Mouse (Mus musculus): Measurements from ENCODE around the gene Tas2r119. TPM values are rescaled to one million over a fixed set of nuclear protein-coding genes. Genes with fewer than 3 reads are reported as not detected.

Tas2r119 gene
- total RNA-seq (2021) (not detected), polyA plus RNA-seq (2012; rRNA removed) (not detected in 2 replicates)
- long read RNA-seq: 0 reads

DNA sequence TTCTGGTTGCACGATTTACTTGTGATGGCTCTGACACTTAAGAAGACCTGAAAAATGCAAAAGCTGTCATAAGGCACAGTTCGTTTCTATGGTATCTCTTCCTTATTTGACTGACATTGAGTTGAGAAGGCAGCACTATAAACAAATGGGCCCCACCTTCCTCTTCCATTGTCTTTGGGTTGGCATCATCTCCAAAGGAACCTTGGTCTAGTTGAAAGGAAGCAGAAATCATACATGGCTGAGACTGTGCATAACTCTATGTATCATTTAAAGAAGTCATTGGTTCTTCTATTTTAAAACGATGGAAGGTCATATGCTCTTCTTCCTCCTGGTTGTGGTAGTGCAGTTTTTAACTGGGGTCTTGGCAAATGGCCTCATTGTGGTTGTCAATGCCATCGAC is at the start of gene Tas2r119:
Gene Tas2r119 (plus strand): TSS at position 301 of the 400 bp plus-strand sequence.
- no peak within 1 kb of the TSS for H3K4me3 ChIP-seq
- no peaks in the 10 kb centered on the region for H3K36me3 ChIP-seq (ENCODE audit: control insufficient read depth, insufficient read depth, low read length)
- H3K9ac ChIP-seq (ENCODE audit: low read depth, low read length): no peak within 1 kb of the TSS
- TF ChIP-seq POLR2A (IDR thresholded peaks at IDR 0.05; ENCODE audit: insufficient read depth, low read depth, low read length) (no peak), EP300 (IDR thresholded peaks at IDR 0.05; ENCODE audit: insufficient read depth, low read depth, low read length) (no peak), CTCF (IDR thresholded peaks at IDR 0.05) (no peak)
- WGBS: 76% methylated on average over 4 of the region's 4 CpGs
- no peaks in the 10 kb centered on the region for H3K4me1 ChIP-seq (ENCODE audit: control insufficient read depth, insufficient read depth, low read length)
- DNase-seq: no peak
- intact Hi-C loops (cut with DNase I): no loop called here
- no peak within 1 kb of the TSS for H3K27ac ChIP-seq
- H3K27me3 ChIP-seq (ENCODE audit: control insufficient read depth, insufficient read depth, low read length): no peaks in the 10 kb centered on the region
- H3K79me2 ChIP-seq (replicated peaks; ENCODE audit: control insufficient read depth, insufficient read depth, low read length): no peaks in the 10 kb centered on the region

DNA sequence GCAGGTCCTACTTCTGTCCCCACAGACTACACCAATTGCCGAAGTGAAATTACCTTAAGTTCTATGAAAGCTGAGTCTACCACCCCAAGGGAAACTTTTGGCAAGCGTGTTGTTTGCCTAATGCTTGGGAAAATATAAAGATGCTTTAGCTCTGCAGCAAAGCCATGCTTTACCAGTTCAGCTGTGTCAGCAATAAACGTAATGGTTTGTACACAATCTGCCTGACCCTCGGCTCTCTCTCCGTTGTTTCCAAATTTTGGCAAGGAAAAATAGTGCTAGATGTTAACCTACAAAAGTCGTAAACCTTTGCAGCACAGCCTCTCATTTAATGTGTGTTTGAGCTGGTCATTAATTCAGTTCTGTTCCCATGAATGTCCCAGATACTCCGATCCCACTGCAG is 44.8 kb upstream of the Tas2r119 start:
- H3K79me2 ChIP-seq (replicated peaks; ENCODE audit: control insufficient read depth, insufficient read depth, low read length): no peaks in the 10 kb centered on the region
- no peak overlapping the region for H3K27ac ChIP-seq
- 72% methylated on average over 7 of the region's 7 CpGs for WGBS
- intact Hi-C loops (cut with DNase I): no loop called here
- H3K4me1 ChIP-seq (ENCODE audit: control insufficient read depth, insufficient read depth, low read length): no peaks in the 10 kb centered on the region
- H3K27me3 ChIP-seq (ENCODE audit: control insufficient read depth, insufficient read depth, low read length): no peaks in the 10 kb centered on the region
- no peaks in the 10 kb centered on the region for H3K36me3 ChIP-seq (ENCODE audit: control insufficient read depth, insufficient read depth, low read length)
- DNase-seq: no peak
- no peak overlapping the region for H3K4me3 ChIP-seq
- no peak for TF ChIP-seq CTCF (IDR thresholded peaks at IDR 0.05)
- TF ChIP-seq POLR2A (IDR thresholded peaks at IDR 0.05; ENCODE audit: insufficient read depth, low read depth, low read length): no peak
- TF ChIP-seq EP300 (IDR thresholded peaks at IDR 0.05; ENCODE audit: insufficient read depth, low read depth, low read length): no peak
- no peak overlapping the region for H3K9ac ChIP-seq (ENCODE audit: low read depth, low read length)

- Histone ChIP-seq H3K36me3 (ENCODE audit: control insufficient read depth, insufficient read depth, low read length) (no peaks in the 10 kb centered on the region), H3K27me3 (ENCODE audit: control insufficient read depth, insufficient read depth, low read length) (no peaks in the 10 kb centered on the region), H3K4me1 (ENCODE audit: control insufficient read depth, insufficient read depth, low read length) (no peaks in the 10 kb centered on the region), H3K79me2 (replicated peaks; ENCODE audit: control insufficient read depth, insufficient read depth, low read length) (no peaks in the 10 kb centered on the region), H3K9ac (ENCODE audit: low read depth, low read length) (no peak overlapping the region), H3K4me3 (no peak overlapping the region), H3K27ac (no peak overlapping the region)
- intact Hi-C loops (cut with DNase I): no loop called here
- no peak for DNase-seq
- TF ChIP-seq POLR2A (IDR thresholded peaks at IDR 0.05; ENCODE audit: insufficient read depth, low read depth, low read length) (no peak), EP300 (IDR thresholded peaks at IDR 0.05; ENCODE audit: insufficient read depth, low read depth, low read length) (no peak), CTCF (IDR thresholded peaks at IDR 0.05) (no peak)
These were observed 35.4 kb upstream of the Tas2r119 start for GRCm38 (mm10) chr15:32141657-32142056.

- no peaks in the 10 kb centered on the region for H3K36me3 ChIP-seq (ENCODE audit: control insufficient read depth, insufficient read depth, low read length)
- no peaks in the 10 kb centered on the region for H3K27me3 ChIP-seq (ENCODE audit: control insufficient read depth, insufficient read depth, low read length)
- TF ChIP-seq EP300 (IDR thresholded peaks at IDR 0.05; ENCODE audit: insufficient read depth, low read depth, low read length) (no peak), CTCF (IDR thresholded peaks at IDR 0.05) (no peak), POLR2A (IDR thresholded peaks at IDR 0.05; ENCODE audit: insufficient read depth, low read depth, low read length) (no peak)
- H3K79me2 ChIP-seq (replicated peaks; ENCODE audit: control insufficient read depth, insufficient read depth, low read length): no peaks in the 10 kb centered on the region
- no peak overlapping the region for H3K27ac ChIP-seq
- 37% methylated on average over 3 of the region's 3 CpGs for WGBS
- H3K4me1 ChIP-seq (ENCODE audit: control insufficient read depth, insufficient read depth, low read length): no peaks in the 10 kb centered on the region
- no peak overlapping the region for H3K4me3 ChIP-seq
- H3K9ac ChIP-seq (ENCODE audit: low read depth, low read length): no peak overlapping the region
- intact Hi-C loops (cut with DNase I): no loop called here
- no peak for DNase-seq
These were observed 32.8 kb upstream of the Tas2r119 start for GRCm38 (mm10) chr15:32144269-32144668.

- H3K27me3 ChIP-seq (ENCODE audit: control insufficient read depth, insufficient read depth, low read length): no peaks in the 10 kb centered on the region
- intact Hi-C loops (cut with DNase I): no loop called here
- H3K9ac ChIP-seq (ENCODE audit: low read depth, low read length): no peak overlapping the region
- H3K36me3 ChIP-seq (ENCODE audit: control insufficient read depth, insufficient read depth, low read length): no peaks in the 10 kb centered on the region
- no peak for DNase-seq
- H3K79me2 ChIP-seq (replicated peaks; ENCODE audit: control insufficient read depth, insufficient read depth, low read length): no peaks in the 10 kb centered on the region
- no peak overlapping the region for H3K27ac ChIP-seq
- no peaks in the 10 kb centered on the region for H3K4me1 ChIP-seq (ENCODE audit: control insufficient read depth, insufficient read depth, low read length)
- TF ChIP-seq POLR2A (IDR thresholded peaks at IDR 0.05; ENCODE audit: insufficient read depth, low read depth, low read length) (no peak), EP300 (IDR thresholded peaks at IDR 0.05; ENCODE audit: insufficient read depth, low read depth, low read length) (no peak), CTCF (IDR thresholded peaks at IDR 0.05) (no peak)
- H3K4me3 ChIP-seq: no peak overlapping the region
- 88% methylated on average over 2 of the region's 2 CpGs for WGBS
These were observed 23.7 kb upstream of the Tas2r119 start for GRCm38 (mm10) chr15:32153404-32153803.

DNA sequence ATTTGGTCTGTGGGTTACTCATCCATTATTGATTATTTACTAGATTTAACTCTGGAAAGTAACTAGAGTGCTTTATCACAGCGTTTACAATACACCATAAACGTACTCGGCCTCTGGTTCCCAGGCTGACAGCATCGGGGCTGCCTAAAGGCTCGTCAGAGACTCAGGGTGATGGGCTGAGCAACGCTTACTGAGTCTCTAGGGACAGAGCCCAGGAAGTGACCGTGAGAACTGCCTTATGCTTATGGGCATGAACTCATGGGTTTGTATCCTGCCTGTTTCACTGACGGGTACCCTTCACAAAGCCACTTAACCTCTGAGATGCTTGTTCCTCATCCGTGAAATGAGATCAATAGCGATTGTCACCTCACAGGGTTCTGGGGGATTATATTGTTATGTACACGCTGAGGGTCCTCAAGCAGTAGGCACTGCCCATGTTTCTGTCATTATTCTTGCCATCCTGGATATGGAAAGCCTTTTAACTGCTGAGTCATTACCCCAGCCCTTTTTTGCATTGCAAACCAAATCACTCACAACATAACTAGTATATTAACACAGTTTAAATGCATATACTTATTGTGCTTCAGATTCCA is 23.1 kb upstream of the Tas2r119 start:
- intact Hi-C loops (cut with DNase I): loop anchor here (2.0 kb wide), 1 partner anchor 15 kb away; no protein-coding TSS in a partner anchor
- no peaks in the 10 kb centered on the region for H3K27me3 ChIP-seq (ENCODE audit: control insufficient read depth, insufficient read depth, low read length)
- no peak overlapping the region for H3K27ac ChIP-seq
- 74% methylated on average over 11 of the region's 11 CpGs for WGBS
- no peak for DNase-seq
- no peaks in the 10 kb centered on the region for H3K36me3 ChIP-seq (ENCODE audit: control insufficient read depth, insufficient read depth, low read length)
- H3K4me1 ChIP-seq (ENCODE audit: control insufficient read depth, insufficient read depth, low read length): no peaks in the 10 kb centered on the region
- no peaks in the 10 kb centered on the region for H3K79me2 ChIP-seq (replicated peaks; ENCODE audit: control insufficient read depth, insufficient read depth, low read length)
- no peak overlapping the region for H3K4me3 ChIP-seq
- no peak overlapping the region for H3K9ac ChIP-seq (ENCODE audit: low read depth, low read length)
- TF ChIP-seq CTCF (IDR thresholded peaks at IDR 0.05) (no peak), EP300 (IDR thresholded peaks at IDR 0.05; ENCODE audit: insufficient read depth, low read depth, low read length) (no peak), POLR2A (IDR thresholded peaks at IDR 0.05; ENCODE audit: insufficient read depth, low read depth, low read length) (no peak)
